Mouse (Mus musculus) hindlimb bud, embryonic 11.5 days (tissue): ENCODE measurements around the gene Ppm1k.
"Not testable (repeated sequence)": the region's sequence is repeated elsewhere in the genome, so short reads cannot be mapped to it uniquely, and the experiment has no call there.

Source experiments
- DNase-seq: peaks from one replicate; pipeline ENCODE4 v3.0.0-alpha.2; 2012; ENCODE audit warnings: low read depth, low spot score; ENCODE audit errors: extremely low spot score

Ppm1k gene

GRCm38 (mm10) chr6:57532022-57532421 lies 3.2 kb downstream of the Ppm1k start:
- no peak for DNase-seq

- no peak for DNase-seq
Observed at GRCm38 (mm10) chr6:57531441-57531840, 3.8 kb downstream of the Ppm1k start.

- no peak for DNase-seq
Observed at GRCm38 (mm10) chr6:57531011-57531410, 4.3 kb downstream of the Ppm1k start.

- DNase-seq = no peak
Observed at GRCm38 (mm10) chr6:57529336-57529845, 5.9 kb downstream of the Ppm1k start.

GRCm38 (mm10) chr6:57526933-57527332 lies 8.3 kb downstream of the Ppm1k start:
- no peak for DNase-seq

GRCm38 (mm10) chr6:57524742-57525141 lies 10.5 kb downstream of the Ppm1k start:
- DNase-seq = no peak

GRCm38 (mm10) chr6:57520749-57521652 lies 14.3 kb downstream of the Ppm1k start:
- DNase-seq = no peak

GRCm38 (mm10) chr6:57514035-57514374 lies 21.3 kb downstream of the Ppm1k start:
- no peak for DNase-seq

- no peak for DNase-seq
Observed at GRCm38 (mm10) chr6:57513351-57514034, 21.8 kb downstream of the Ppm1k start.

- no peak for DNase-seq
Observed at GRCm38 (mm10) chr6:57511899-57512298, 23.4 kb downstream of the Ppm1k start.

GRCm38 (mm10) chr6:57503662-57504379 lies 31.4 kb downstream of the Ppm1k start:
- DNase-seq = no peak

GRCm38 (mm10) chr6:57499209-57499608 lies 36.1 kb downstream of the Ppm1k start:
- DNase-seq = no peak

GRCm38 (mm10) chr6:57468161-57468560 lies 67.1 kb downstream of the Ppm1k start:
- not testable (repeated sequence) for DNase-seq
